Mouse (Mus musculus) G1E-ER4 (cell line): Measurements from ENCODE around the gene Slc38a2. TPM values are rescaled to one million over a fixed set of nuclear protein-coding genes. Genes with fewer than 3 reads are reported as not detected.
A peak's percentile ranks its signal among the peaks of the same experiment; 100 is the strongest.

Experiments
- GATA1 ChIP-seq: IDR thresholded peaks from one replicate; pipeline ENCODE4 v1.8.0; 2012; ENCODE audit warnings: low read length, inconsistent platforms
- polyA plus RNA-seq: library from polyadenylated mRNA; stranded (reverse); fragments of >175 nt; gene quantifications from 2 replicates; pipeline ENCODE4 v1.2.3, GENCODE M21; 2012

Gene Slc38a2
- polyA plus RNA-seq = 19.8 and 22.6 TPM in 2 replicates

GRCm38 (mm10) chr15:96699521-96700511 is at the start of gene Slc38a2:
Slc38a2 (minus strand) TSS chr15:96699730.
- TF ChIP-seq GATA1 = no peak

GRCm38 (mm10) chr15:96749101-96749500 is 49.6 kb upstream of the Slc38a2 start:
- TF ChIP-seq GATA1 = no peak

GRCm38 (mm10) chr15:96747551-96747950 is 48.0 kb upstream of the Slc38a2 start:
- TF ChIP-seq GATA1 = no peak

DNA sequence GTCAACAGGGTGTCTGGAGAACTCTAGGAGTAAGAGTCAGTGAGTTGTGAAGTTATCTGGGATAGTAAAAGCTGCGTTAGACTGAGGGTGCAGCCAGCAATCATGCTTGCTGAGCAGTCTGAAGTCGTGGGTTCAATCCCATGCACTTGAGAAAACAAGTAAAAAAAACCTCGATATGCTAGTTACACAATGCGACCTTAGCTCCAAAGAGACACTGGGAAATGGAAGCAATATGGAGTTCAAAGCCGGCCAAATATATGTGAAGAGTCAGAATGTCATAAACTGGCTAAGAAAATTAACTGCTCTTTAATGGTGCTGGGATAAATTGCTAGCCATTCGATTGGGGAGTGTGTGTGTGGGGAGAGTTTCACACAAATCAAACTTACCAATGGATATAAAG is 47.5 kb upstream of the Slc38a2 start:
- no peak for TF ChIP-seq GATA1

- TF ChIP-seq GATA1 = no peak
These were observed 45.8 kb upstream of the Slc38a2 start for GRCm38 (mm10) chr15:96745299-96745698.

- TF ChIP-seq GATA1 = no peak
These were observed 45.4 kb upstream of the Slc38a2 start for GRCm38 (mm10) chr15:96744882-96745296.

DNA sequence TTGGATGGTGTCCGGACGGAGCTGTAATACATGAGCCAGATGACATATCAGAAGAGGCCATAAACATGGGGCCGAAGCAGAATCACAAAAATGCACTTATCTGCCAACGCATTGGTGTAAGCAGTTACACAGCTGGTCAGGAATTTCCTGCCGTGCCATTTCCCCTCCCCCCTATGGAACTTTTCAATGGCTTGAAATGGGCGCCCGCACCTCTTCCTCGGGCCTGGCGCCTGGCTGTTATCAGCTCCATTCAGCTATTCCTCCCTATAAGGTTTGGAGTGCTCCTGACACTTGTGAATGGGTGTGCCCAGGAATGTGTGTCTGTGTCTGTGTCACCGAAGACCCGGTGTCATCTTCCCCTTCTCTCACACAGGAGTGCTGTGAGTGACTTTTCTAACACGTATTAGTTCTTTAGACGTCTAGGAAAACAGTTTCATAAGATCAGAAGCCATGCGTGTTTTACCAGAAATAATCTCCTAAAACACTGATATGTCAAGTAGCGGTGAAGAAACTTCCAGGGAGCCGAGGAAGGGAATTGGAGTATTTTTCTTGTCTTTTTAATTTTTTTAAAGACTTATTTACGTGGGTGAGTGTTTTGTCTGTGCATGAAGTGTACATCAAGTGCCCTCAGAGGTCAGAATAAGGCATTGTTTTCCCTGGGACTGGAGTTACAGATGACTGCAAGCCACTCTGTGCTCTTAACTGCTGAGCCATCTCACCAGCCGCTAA is 44.8 kb upstream of the Slc38a2 start:
- TF ChIP-seq GATA1 = peak; percentile 30

- no peak for TF ChIP-seq GATA1
These were observed 43.7 kb upstream of the Slc38a2 start for GRCm38 (mm10) chr15:96743257-96743656.

DNA sequence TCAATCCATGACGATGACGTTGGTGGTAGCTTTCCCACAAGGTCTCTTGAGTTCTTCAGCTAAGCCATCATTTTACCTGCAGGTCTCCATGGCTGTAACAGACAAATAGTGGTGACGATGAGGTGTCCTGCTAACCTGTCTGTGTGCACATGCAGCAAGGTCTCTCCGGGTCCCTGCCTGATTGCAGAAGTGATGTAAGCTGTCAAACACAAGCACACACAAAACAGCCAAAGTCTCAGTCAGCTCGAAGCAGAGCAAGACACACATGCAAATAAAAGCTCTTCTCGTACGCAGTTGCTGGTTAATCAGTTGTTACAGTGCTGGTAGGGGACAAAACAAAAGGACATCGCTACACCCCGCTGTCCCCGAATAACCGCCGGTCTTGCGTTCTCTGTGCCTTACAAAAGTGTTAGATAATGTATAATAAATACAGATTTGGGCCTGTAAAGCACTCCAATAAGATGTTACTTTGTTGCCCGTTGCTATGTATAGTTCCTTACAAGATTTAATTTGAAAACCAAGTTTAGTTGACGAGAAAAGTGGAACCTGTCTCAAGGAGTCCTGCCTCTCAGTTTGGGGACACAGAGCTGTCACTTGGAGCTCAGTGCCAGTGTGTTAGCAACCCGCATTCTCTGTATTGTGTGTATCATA is 43.2 kb upstream of the Slc38a2 start:
- TF ChIP-seq GATA1 = no peak

- no peak for TF ChIP-seq GATA1
These were observed 41.5 kb upstream of the Slc38a2 start for GRCm38 (mm10) chr15:96740865-96741561.

DNA sequence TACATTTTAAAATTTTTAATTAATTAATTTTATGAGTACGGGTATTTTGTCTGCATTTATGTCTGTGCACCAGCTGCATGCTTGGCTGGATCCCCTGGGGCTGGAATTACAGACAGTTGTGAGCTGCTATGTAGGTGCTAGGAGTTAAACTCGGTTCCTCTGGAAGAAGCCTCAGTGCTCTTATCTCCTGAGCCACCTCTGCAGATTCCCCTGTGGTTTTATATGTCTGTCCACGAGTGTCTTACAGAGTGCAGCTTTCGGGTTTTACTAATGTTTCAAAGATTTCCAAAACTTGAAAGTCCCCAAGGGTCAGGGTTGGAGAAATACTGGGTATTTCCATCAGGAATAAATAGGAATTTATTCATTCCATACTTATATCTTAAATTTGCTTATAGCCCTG is 40.6 kb upstream of the Slc38a2 start:
- TF ChIP-seq GATA1 = no peak

DNA sequence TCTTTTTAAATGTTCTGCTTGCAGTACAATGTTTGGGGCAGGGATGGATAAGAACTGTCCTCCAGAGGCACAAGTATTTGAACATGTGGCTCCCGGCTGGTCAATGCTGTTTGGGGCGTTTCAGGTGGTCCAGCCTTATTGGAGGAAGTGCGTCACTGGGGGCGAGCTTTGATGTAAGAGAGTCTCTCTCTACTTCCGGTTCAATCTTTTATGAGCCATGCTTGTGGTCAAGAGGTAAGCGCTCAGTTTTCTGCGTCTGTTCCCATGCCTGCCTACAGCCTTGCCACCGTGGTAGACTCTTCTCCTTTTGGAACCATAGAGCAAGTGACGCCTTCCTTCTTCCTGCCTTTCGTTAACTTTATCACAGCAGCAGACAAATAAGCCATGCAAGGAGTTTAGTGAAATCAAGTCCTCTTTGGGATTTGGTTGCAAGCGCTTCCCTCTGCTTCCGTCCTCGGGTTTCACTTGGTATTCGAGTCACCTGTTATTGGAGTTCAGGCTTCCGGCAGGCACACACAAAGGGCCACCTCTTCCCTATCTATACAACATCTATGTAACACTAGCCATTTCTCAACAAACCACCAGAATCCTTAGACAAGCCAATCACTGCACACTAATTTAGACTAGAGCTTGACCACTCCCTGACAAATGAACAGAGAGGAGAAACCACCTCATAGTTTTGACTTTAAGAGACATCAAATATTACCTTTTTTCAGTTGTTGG is 37.3 kb upstream of the Slc38a2 start:
- no peak for TF ChIP-seq GATA1

GRCm38 (mm10) chr15:96735562-96736160 is 36.1 kb upstream of the Slc38a2 start:
- TF ChIP-seq GATA1 = no peak

DNA sequence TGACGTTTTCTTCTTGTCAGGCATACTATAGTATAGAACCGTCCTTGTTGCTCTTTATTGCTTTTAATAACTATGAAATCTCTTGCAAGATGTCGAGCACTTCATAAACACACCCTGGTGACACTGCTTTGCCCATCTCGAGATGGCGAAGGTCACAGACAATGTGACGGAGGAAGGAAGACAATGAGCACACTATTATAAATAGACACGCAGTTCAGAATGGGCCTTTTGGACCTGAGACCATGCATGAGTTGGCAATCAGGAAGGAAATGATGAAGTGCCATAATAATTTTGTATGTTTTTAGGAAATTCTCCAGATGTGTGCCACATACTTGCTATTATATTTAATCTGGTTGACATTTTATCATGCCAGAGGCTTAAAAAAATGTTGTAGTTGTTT is 34.9 kb upstream of the Slc38a2 start:
- no peak for TF ChIP-seq GATA1
